Mouse (Mus musculus) frontal cortex, postnatal 36 days (tissue): ENCODE measurements around the gene Defa22.
"Not testable (repeated sequence)": the region's sequence is repeated elsewhere in the genome, so short reads cannot be mapped to it uniquely, and the experiment has no call there.

Experiments
- DNase-seq, 2 experiments: peaks; one replicate each; pipeline ENCODE4 v3.0.0; 2022; ENCODE audit warnings: low spot score in 2 of 2

The Defa22 gene

GRCm38 (mm10) chr8:21161977-21162376, at the start of gene Defa22:
Defa22 (plus strand) TSS chr8:21162277.
- DNase-seq, result not testable (repeated sequence)

DNA sequence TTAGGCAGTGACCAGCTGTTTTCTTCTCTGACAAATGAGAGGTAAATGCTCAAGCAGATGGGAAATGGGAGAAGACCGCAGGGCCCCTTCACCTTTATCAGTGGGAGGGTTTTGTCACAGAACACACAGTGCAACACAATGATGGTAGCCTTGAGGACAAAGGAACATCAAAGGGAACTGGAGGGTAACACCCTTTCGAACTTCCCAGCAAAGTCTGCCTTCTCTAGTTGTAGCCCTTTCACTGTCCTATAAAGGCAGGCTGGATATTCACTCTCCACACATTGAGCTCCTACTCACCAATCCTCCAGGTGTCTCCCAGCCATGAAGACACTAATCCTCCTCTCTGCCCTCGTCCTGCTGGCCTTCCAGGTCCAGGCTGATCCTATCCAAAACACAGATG, 27.7 kb upstream of the Defa22 start, which contains the start of gene Defa30:
Gene Defa30, plus strand, starts transcription at position 301 of the 400 bp plus-strand sequence.
- DNase-seq, result not testable (repeated sequence)

DNA sequence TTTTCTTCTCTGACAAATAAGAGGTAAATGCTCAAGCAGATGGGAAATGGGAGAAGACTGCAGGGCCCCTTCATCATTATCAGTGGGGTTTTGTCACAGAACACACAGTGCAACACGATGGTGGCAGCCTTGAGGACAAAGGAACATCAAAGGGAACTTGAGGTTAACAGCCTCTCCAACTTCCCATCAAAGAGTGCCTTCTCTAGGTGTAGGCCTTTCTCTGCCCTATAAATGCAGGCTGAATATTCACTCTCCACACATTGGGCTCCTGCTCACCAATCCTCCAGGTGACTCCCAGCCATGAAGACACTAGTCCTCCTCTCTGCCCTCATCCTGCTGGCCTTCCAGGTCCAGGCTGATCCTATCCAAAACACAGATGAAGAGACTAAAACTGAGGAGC, 29.2 kb downstream of the Defa22 start, which contains the start of gene Defa31:
Gene Defa31, plus strand, starts transcription at position 301 of the 400 bp plus-strand sequence.
- DNase-seq, result not testable (repeated sequence)

GRCm38 (mm10) chr8:21201261-21201660, 39.2 kb downstream of the Defa22 start, which contains the start of gene Gm15293:
Gm15293 (plus strand) TSS chr8:21201561.
- not testable (repeated sequence) for DNase-seq
